Mouse (Mus musculus) liver, postnatal 0 days (tissue): ENCODE data around the gene Vps36. TPM values are rescaled to one million over a fixed set of nuclear protein-coding genes. Genes with fewer than 3 reads are reported as not detected.

Experiments
- ATAC-seq: fragments of 200-750 bp; cut with Nextera tagmentation; 2 replicates; pipeline ENCODE4 v1.8.0; 2017; ENCODE audit warnings: mild to moderate bottlenecking, moderate library complexity
- DNase-seq: peaks from one replicate; pipeline ENCODE4 v3.0.0-alpha.2; 2016
- H3K27ac ChIP-seq: fragments of 300-500 bp; sonication (generic); 2 replicates; pipeline ENCODE4 v1.5.1; 2014; ENCODE audit warnings: antibody characterized with exemption, moderate library complexity, mild to moderate bottlenecking, low read depth
- H3K27me3 ChIP-seq: fragments of 300-500 bp; sonication (generic); 2 replicates; pipeline ENCODE4 v1.6.1; 2014; ENCODE audit warnings: low read length, control low read depth, mixed read lengths; ENCODE audit not compliant: insufficient read depth
- H3K36me3 ChIP-seq: fragments of 300-500 bp; sonication (generic); replicated peaks from 2 replicates; pipeline ENCODE4 v1.6.1; 2014; ENCODE audit warnings: mild to moderate bottlenecking, control low read depth, low read length, moderate library complexity, mixed read lengths; ENCODE audit not compliant: insufficient read depth
- H3K4me1 ChIP-seq: fragments of 300-500 bp; sonication (generic); 2 replicates; pipeline ENCODE4 v1.6.1; 2014; ENCODE audit warnings: antibody characterized with exemption, mild to moderate bottlenecking, control low read depth; ENCODE audit not compliant: insufficient read depth
- H3K4me2 ChIP-seq: fragments of 300-500 bp; sonication (generic); 2 replicates; pipeline ENCODE4 v1.6.1; 2014; ENCODE audit warnings: low read depth, mild to moderate bottlenecking, low read length, moderate library complexity, mixed read lengths
- H3K4me3 ChIP-seq: fragments of 300-500 bp; sonication (generic); 2 replicates; pipeline ENCODE4 v1.5.1; 2014; ENCODE audit warnings: low read depth, low read length
- H3K9ac ChIP-seq: fragments of 300-500 bp; sonication (generic); replicated peaks from 2 replicates; pipeline ENCODE4 v1.6.1; 2014; ENCODE audit warnings: mild to moderate bottlenecking, moderate library complexity
- H3K9me3 ChIP-seq: fragments of 300-500 bp; sonication (generic); 2 replicates; pipeline ENCODE4 v1.6.1; 2016; ENCODE audit warnings: mild to moderate bottlenecking, control low read depth, low read length, mixed read lengths
- CTCF ChIP-seq: sonication (generic); IDR thresholded peaks from 2 replicates; pipeline ENCODE4 v1.5.1; 2016; ENCODE audit warnings: antibody characterized with exemption, low read depth
- EP300 ChIP-seq: IDR thresholded peaks from 2 replicates; pipeline ENCODE4 v1.6.1; 2016; ENCODE audit warnings: antibody characterized with exemption, low read depth, mild to moderate bottlenecking
- WGBS: fragments of 180-500 bp; shearing (Covaris S2); extraction: QIAGEN DNeasy Blood & Tissue Kit; methylation state at CpG from one replicate; pipeline ENCODE4 v1.1.7; 2014; ENCODE audit not compliant: insufficient replicate concordance; 5-methylcytosine and 5-hydroxymethylcytosine counted together
- polyA plus RNA-seq: library from polyadenylated mRNA; unstranded; fragments of >200 nt; fragmentation: Nextera tagmentation; extraction: Ambion mirVana; gene quantifications from 2 replicates; pipeline ENCODE4 v1.2.1, GENCODE M21; 2015

Gene Vps36
- polyA plus RNA-seq, 1 experiment from 2014 or later: 10.4 TPM

DNA sequence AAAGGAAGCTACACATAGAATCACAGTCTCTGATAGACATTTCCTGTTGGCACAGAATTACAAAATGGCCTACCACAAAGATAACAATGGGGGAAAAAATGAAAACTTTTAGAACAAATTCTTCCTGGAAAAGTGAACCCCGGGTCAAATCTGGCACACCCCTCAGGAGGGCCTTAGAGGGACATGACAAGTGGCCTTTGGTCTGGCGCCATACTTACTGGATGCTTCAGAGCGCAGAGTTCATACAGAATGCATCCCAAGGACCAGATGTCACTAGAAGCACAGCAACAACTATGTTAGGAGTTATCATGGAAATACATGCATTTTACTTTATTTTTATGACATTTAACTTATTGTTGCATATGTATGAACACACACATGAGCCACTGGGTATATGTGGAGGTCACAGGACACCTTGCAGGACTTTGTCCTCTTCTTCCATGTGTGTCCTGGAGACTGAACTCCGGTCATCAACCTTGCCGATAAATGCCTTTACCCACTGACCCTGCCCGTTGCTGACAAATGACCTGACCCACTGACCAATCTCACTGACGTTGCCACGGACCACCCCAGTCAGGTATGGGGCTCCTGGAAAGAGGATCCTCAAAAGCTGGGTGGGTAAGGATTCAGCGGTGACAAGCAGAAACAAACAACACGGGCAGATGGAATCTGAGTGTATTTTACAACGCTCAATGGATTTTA, 42.8 kb upstream of the Vps36 start:
- DNase-seq (no peak), ATAC-seq (peak; percentile 68)
- H3K4me2 ChIP-seq: peak overlapping the region; percentile 11; the same call in 1 of the 2 replicates
- peak overlapping the region; percentile 60; the same call in 1 of the 2 replicates for H3K27ac ChIP-seq
- WGBS: 77% methylated on average over 11 of the region's 11 CpGs
- H3K27me3 ChIP-seq: no peaks in the 10 kb centered on the region
- no peak for TF ChIP-seq EP300
- no peak for TF ChIP-seq CTCF
- H3K9ac ChIP-seq: no peak overlapping the region
- H3K4me1 ChIP-seq: no peaks in the 10 kb centered on the region
- H3K4me3 ChIP-seq: no peak overlapping the region
- no peaks in the 10 kb centered on the region for H3K36me3 ChIP-seq
- no peaks in the 10 kb centered on the region for H3K9me3 ChIP-seq

GRCm38 (mm10) chr8:22150345-22150663, 42.3 kb upstream of the Vps36 start:
- Histone ChIP-seq H3K4me3 (no peak overlapping the region), H3K27me3 (no peaks in the 10 kb centered on the region), H3K27ac (peak overlapping the region; percentile 60; the same call in 1 of the 2 replicates), H3K9ac (no peak overlapping the region), H3K9me3 (no peaks in the 10 kb centered on the region), H3K36me3 (no peaks in the 10 kb centered on the region), H3K4me1 (no peaks in the 10 kb centered on the region), H3K4me2 (no peak overlapping the region)
- 57% methylated on average over 3 of the region's 3 CpGs for WGBS
- ATAC-seq (no peak), DNase-seq (no peak)
- no peak for TF ChIP-seq EP300
- TF ChIP-seq CTCF: no peak

DNA sequence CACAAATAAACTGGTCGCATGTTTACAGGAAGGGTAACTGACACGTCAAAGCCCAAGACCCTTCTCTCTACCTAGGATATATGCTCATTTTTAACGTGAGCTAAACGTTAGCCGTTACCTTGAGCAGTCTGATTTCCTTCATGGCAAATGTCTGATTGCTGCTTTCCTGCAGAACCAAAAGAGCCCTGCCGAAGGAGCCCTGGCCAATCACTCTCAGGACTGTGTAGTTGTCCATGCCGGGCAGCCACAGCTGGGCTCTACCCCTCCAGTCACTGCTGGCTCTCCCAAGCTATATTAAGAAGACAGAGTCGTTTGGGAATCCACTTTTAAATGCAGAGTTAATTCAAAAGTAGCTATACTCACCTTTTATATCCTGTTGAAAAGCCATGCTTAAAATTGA, 30.4 kb upstream of the Vps36 start:
- no peak for TF ChIP-seq EP300
- no peak for TF ChIP-seq CTCF
- WGBS: 86% methylated on average over 8 of the region's 8 CpGs

DNA sequence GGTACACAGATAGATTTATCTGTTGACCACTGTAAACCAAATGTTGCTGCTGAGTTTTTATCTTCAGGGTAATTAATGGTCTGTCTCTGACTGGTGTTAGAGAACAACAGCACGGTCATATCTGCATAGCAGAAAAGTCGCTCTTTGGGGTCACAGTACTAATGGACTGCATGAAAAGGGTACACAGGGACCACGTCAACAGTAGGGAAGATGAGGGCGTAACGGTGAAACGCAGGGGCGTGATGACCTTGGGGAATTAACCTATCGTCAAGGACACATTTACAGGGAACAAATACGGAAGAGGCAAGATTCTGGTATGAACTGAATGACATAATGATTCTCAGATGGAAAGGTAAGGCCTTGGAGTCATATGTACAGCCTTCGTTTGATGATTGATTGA, 28.2 kb upstream of the Vps36 start:
- Histone ChIP-seq H3K27me3 (no peaks in the 10 kb centered on the region), H3K9ac (no peak overlapping the region), H3K36me3 (peaks cover 10% of the 10 kb centered on the region), H3K9me3 (no peaks in the 10 kb centered on the region), H3K27ac (no peak overlapping the region), H3K4me2 (no peak overlapping the region), H3K4me1 (peaks cover 7% of the 10 kb centered on the region), H3K4me3 (no peak overlapping the region)
- 85% methylated on average over 10 of the region's 10 CpGs for WGBS
- ATAC-seq (no peak), DNase-seq (no peak)
- TF ChIP-seq EP300: no peak
- no peak for TF ChIP-seq CTCF

More for the DNA sequence above, 30.4 kb upstream of the Vps36 start:
- no peak overlapping the region for H3K9ac ChIP-seq
- no peak overlapping the region for H3K4me2 ChIP-seq
- peaks cover 7% of the 10 kb centered on the region for H3K4me1 ChIP-seq
- no peak overlapping the region for H3K27ac ChIP-seq
- H3K27me3 ChIP-seq: no peaks in the 10 kb centered on the region
- no peak overlapping the region for H3K4me3 ChIP-seq
- no peak for DNase-seq
- no peaks in the 10 kb centered on the region for H3K9me3 ChIP-seq
- no peak for ATAC-seq
- H3K36me3 ChIP-seq: no peaks in the 10 kb centered on the region

DNA sequence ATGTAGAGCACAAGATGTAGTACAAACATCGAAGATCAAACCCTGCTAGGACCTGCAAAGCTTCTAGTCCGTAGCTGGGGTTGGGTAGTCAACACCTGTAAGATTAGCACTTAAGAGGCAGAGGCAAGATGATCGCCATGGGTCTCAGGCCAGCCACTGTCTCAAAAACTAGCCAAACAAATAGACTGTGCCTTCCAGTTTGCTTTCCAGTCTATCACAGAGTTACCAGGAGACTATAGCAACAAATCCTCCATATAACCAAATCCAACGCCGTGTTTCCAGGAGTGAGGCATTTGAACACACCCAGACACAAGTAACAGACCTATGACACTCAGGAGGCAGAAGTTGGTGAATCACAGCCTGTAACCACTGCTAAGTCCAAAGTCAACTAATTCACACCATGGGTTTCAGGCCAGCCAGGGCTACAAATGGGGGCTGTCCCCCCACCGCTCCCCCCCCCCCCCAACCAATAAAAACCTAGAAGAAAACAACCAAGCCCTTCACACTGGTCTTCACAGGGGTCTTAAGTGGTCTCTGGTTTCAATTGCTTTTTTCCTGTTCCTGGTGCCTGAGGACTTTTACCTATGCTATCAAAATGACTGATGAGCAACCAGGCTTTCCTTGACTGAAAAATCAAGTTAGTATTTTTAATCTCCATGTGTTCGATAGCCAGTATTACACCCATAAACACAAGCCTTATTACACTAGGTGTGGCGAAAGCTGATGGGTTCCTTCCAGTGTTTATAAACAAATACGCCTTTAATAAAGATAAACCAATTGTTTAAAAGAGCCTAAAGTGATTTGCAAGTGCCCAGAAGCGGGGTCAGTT, 27.1 kb upstream of the Vps36 start:
- peak overlapping the region; percentile 78 for H3K4me2 ChIP-seq
- ATAC-seq (peak; percentile 40), DNase-seq (no peak)
- peaks cover 13% of the 10 kb centered on the region for H3K36me3 ChIP-seq
- H3K9ac ChIP-seq: peak overlapping the region; percentile 61
- TF ChIP-seq CTCF (no peak), EP300 (no peak)
- 52% methylated on average over 10 of the region's 10 CpGs for WGBS
- H3K27me3 ChIP-seq: no peaks in the 10 kb centered on the region
- H3K9me3 ChIP-seq: no peaks in the 10 kb centered on the region
- H3K4me3 ChIP-seq: peak overlapping the region; percentile 66
- peak overlapping the region; percentile 52 for H3K27ac ChIP-seq
- H3K4me1 ChIP-seq: peaks cover 7% of the 10 kb centered on the region

DNA sequence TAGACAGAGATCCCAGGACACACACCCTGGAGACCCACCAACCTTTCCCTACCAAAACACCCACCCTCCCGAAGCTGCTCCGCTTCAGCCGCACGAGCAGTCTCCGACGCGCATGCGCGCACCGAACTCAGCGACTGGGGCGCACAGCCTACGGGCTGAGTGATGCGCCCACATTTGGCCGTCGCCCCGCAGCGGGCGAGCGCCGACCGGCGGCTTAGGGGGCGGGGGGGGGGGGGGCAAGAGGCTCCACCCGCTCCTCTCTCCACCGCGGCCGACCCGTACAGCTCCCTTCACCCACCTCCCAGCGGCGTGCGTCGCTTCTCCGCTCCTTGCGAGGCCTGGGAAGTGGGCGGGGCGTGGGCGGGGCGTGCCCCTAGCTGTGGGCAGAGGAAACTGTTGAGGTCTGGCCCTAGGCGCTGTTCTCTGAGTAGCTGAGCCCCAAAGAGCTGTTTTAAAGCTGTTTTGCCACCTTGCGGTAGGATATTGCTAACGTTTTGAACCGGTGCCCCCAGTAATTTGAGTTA, 26.5 kb upstream of the Vps36 start, which contains the start of gene Nek3:
TSS of gene Nek3 (minus strand) at position 356 of the 524 bp plus-strand sequence.
- Histone ChIP-seq H3K9me3 (no peaks in the 10 kb centered on the region), H3K4me3 (peak within 1 kb of the TSS; percentile 66), H3K27ac (peak within 1 kb of the TSS; percentile 52), H3K36me3 (peaks cover 13% of the 10 kb centered on the region), H3K4me2 (peak within 1 kb of the TSS; percentile 78), H3K27me3 (no peaks in the 10 kb centered on the region), H3K4me1 (peaks cover 7% of the 10 kb centered on the region), H3K9ac (peak within 1 kb of the TSS; percentile 61)
- peak; percentile 97 for DNase-seq
- TF ChIP-seq CTCF (peak; percentile 76), EP300 (0 out of 2 replicates have a peak, but pooled peaks have one; percentile 13)
- under 1% methylated on average over 28 of the region's 43 CpGs for WGBS
- peak; percentile 98 for ATAC-seq
